Mouse (Mus musculus): Measurements from ENCODE around the gene Ube2f. TPM values are rescaled to one million over a fixed set of nuclear protein-coding genes. Genes with fewer than 3 reads are reported as not detected.

Ube2f gene
- polyA plus RNA-seq, 1 experiment: 31.8 TPM

- 84% methylated on average over 7 of the region's 7 CpGs for WGBS
- H3K4me3 ChIP-seq (ENCODE audit: extremely low read depth, insufficient read depth, insufficient read length): no peak overlapping the region
- H3K27ac ChIP-seq (ENCODE audit: insufficient read depth, low read length): no peak overlapping the region
- 0 out of 2 replicates have a peak, but pooled peaks cover 5% of the 10 kb centered on the region for H3K4me1 ChIP-seq (ENCODE audit: control insufficient read depth, insufficient read depth, insufficient read length)
- no peaks in the 10 kb centered on the region for H3K27me3 ChIP-seq (ENCODE audit: control insufficient read depth, insufficient read depth, low read length)
- no peak for TF ChIP-seq POLR2A (IDR thresholded peaks at IDR 0.05; ENCODE audit: low read depth, low read length)
- no peak for TF ChIP-seq CTCF (IDR thresholded peaks at IDR 0.05; ENCODE audit: extremely low read depth, insufficient read depth, insufficient read length, insufficient replicate concordance)
- H3K36me3 ChIP-seq (ENCODE audit: control insufficient read depth, insufficient read depth, low read length): no peaks in the 10 kb centered on the region
- DNase-seq (ENCODE audit: low read depth in 1 of 2, low spot score in 2 of 2): no peak
Observed at GRCm38 (mm10) chr1:91337355-91337754, 87.3 kb downstream of the Ube2f start.

Other genes starting within 250 kb of the Ube2f start
- 0.05 TPM in 1 of 2 replicates, not detected in the other for gene Rbm44, start 105.2 kb upstream of the Ube2f start, polyA plus RNA-seq (2012; rRNA removed)
- 15.8 and 22.2 TPM in 2 replicates for gene Ramp1, start 70.5 kb upstream of the Ube2f start, polyA plus RNA-seq (2012; rRNA removed)
- 20.9 and 25.3 TPM in 2 replicates for gene Scly, start 48.0 kb downstream of the Ube2f start, polyA plus RNA-seq (2012; rRNA removed)
- 0.06 and 0.07 TPM in 2 replicates for gene Espnl, start 71.8 kb downstream of the Ube2f start, polyA plus RNA-seq (2012; rRNA removed)
- gene Klhl30, start 100.7 kb downstream of the Ube2f start, polyA plus RNA-seq (2012; rRNA removed): 0.75 and 0.84 TPM in 2 replicates
- 0.51 and 1.3 TPM in 2 replicates for gene Erfe, start 116.1 kb downstream of the Ube2f start, polyA plus RNA-seq (2012; rRNA removed)
- 43.9 and 46.7 TPM in 2 replicates for gene Ilkap, start 148.5 kb downstream of the Ube2f start, polyA plus RNA-seq (2012; rRNA removed)
- 59.9 and 87.9 TPM in 2 replicates for gene Hes6, start 163.7 kb downstream of the Ube2f start, polyA plus RNA-seq (2012; rRNA removed)
- 3.7 and 5.0 TPM in 2 replicates for gene Per2, start 209.0 kb downstream of the Ube2f start, polyA plus RNA-seq (2012; rRNA removed)
- gene Traf3ip1, start 244.3 kb downstream of the Ube2f start, polyA plus RNA-seq (2012; rRNA removed): 3.7 and 3.9 TPM in 2 replicates